Mouse (Mus musculus) MEL (cell line): ENCODE measurements around the gene Elmod3. TPM values are rescaled to one million over a fixed set of nuclear protein-coding genes. Genes with fewer than 3 reads are reported as not detected.

ENCODE experiments used
- DNase-seq: peaks from one replicate; pipeline ENCODE4 v3.0.0; 2011; ENCODE audit warnings: low read depth, low spot score
- H3K27ac ChIP-seq: 2 replicates; pipeline ENCODE4 v1.5.1; 2012; ENCODE audit warnings: low read depth, mild to moderate bottlenecking, control low read depth, low read length, moderate library complexity; ENCODE audit not compliant: control insufficient read depth
- H3K27me3 ChIP-seq, 2 experiments: fragments of 150-350 bp in 1 of 2; sonication (generic) in 1 of 2; 2 replicates each; pipeline ENCODE4 v1.6.1; 2012; ENCODE audit warnings: low read length in 2 of 2, mild to moderate bottlenecking in 2 of 2, improper control_type of control experiment in 1 of 2, moderate library complexity in 1 of 2; ENCODE audit not compliant: insufficient read depth in 2 of 2, control insufficient read depth in 1 of 2
- H3K36me3 ChIP-seq, 2 experiments: 2 replicates each; pipeline ENCODE4 v1.6.1; 2012 to 2014; ENCODE audit warnings: low read length in 2 of 2, improper control_type of control experiment in 1 of 2, inconsistent platforms in 1 of 2, mild to moderate bottlenecking in 1 of 2; ENCODE audit not compliant: insufficient read depth in 2 of 2, control insufficient read depth in 1 of 2
- H3K4me1 ChIP-seq, 2 experiments: fragments of 150-350 bp in 1 of 2; sonication (generic) in 1 of 2; 2 replicates each; pipeline ENCODE4 v1.6.1; 2012; ENCODE audit warnings: low read length in 2 of 2, improper control_type of control experiment in 1 of 2, mild to moderate bottlenecking in 1 of 2; ENCODE audit not compliant: insufficient read depth in 2 of 2, control insufficient read depth in 1 of 2
- H3K4me3 ChIP-seq, 2 experiments: fragments of 150-350 bp in 1 of 2; sonication (generic) in 1 of 2; 2 replicates each; pipeline ENCODE4 v1.5.1; 2012; ENCODE audit warnings: low read depth in 2 of 2, low read length in 2 of 2, mild to moderate bottlenecking in 2 of 2, moderate library complexity in 2 of 2, control low read depth in 1 of 2, improper control_type of control experiment in 1 of 2; ENCODE audit not compliant: control insufficient read depth in 1 of 2, insufficient read depth in 1 of 2
- H3K79me2 ChIP-seq: 2 replicates; pipeline ENCODE4 v1.6.1; 2012; ENCODE audit warnings: mild to moderate bottlenecking, low read length, moderate library complexity; ENCODE audit not compliant: control insufficient read depth, poor library complexity, insufficient read depth
- H3K9ac ChIP-seq: 2 replicates; pipeline ENCODE4 v1.6.1; 2012; ENCODE audit warnings: low read depth, mild to moderate bottlenecking, control low read depth, low read length, moderate library complexity; ENCODE audit not compliant: control insufficient read depth, poor library complexity, severe bottlenecking
- H3K9me3 ChIP-seq: fragments of 150-350 bp; sonication (generic); replicated peaks from 2 replicates; pipeline ENCODE4 v1.6.1; 2012; ENCODE audit warnings: mild to moderate bottlenecking, low read length, improper control_type of control experiment, moderate library complexity; ENCODE audit not compliant: insufficient read depth
- BHLHE40 ChIP-seq: IDR thresholded peaks from 2 replicates; pipeline ENCODE4 v1.6.1; 2012; ENCODE audit warnings: low read depth, mild to moderate bottlenecking, inconsistent platforms, low read length, improper control_type of control experiment, borderline replicate concordance
- CHD1 ChIP-seq: IDR thresholded peaks from 2 replicates; pipeline ENCODE4 v1.6.1; 2012; ENCODE audit warnings: low read depth, mild to moderate bottlenecking, inconsistent platforms, low read length, improper control_type of control experiment
- CHD2 ChIP-seq: IDR thresholded peaks from 2 replicates; pipeline ENCODE4 v1.6.1; 2011; ENCODE audit warnings: low read length, improper control_type of control experiment
- E2F4 ChIP-seq: IDR thresholded peaks from 2 replicates; pipeline ENCODE4 v1.6.1; 2011; ENCODE audit warnings: low read depth, low read length, improper control_type of control experiment, borderline replicate concordance
- ELF1 ChIP-seq: IDR thresholded peaks from 2 replicates; pipeline ENCODE4 v1.6.1; 2014; ENCODE audit warnings: low read depth, mild to moderate bottlenecking, inconsistent platforms, low read length, improper control_type of control experiment, moderate library complexity
- EP300 ChIP-seq, 2 experiments: IDR thresholded peaks; 2 replicates each; pipeline ENCODE4 v1.6.1; 2011; ENCODE audit warnings: improper control_type of control experiment in 2 of 2, low read length in 2 of 2, low read depth in 1 of 2, mild to moderate bottlenecking in 1 of 2
- GATA1 ChIP-seq: IDR thresholded peaks from 2 replicates; pipeline ENCODE4 v1.6.1; 2011; ENCODE audit warnings: low read depth, low read length, improper control_type of control experiment
- HCFC1 ChIP-seq: IDR thresholded peaks from 2 replicates; pipeline ENCODE4 v1.6.1; 2012; ENCODE audit warnings: low read depth, mild to moderate bottlenecking, inconsistent platforms, low read length, improper control_type of control experiment, moderate library complexity
- JUND ChIP-seq: IDR thresholded peaks from 2 replicates; pipeline ENCODE4 v1.6.1; 2011; ENCODE audit warnings: low read depth, mild to moderate bottlenecking, improper control_type of control experiment, low read length
- KAT2A ChIP-seq: conservative IDR thresholded peaks from 2 replicates; pipeline ENCODE4 v1.6.1; 2012; ENCODE audit warnings: low read depth, low read length, improper control_type of control experiment, inconsistent platforms
- MAFK ChIP-seq: IDR thresholded peaks from 2 replicates; pipeline ENCODE4 v1.6.1; 2011; ENCODE audit warnings: low read depth, mild to moderate bottlenecking, low read length, improper control_type of control experiment, borderline replicate concordance
- MAZ ChIP-seq: IDR thresholded peaks from 2 replicates; pipeline ENCODE4 v1.6.1; 2012; ENCODE audit warnings: low read depth, mild to moderate bottlenecking, inconsistent platforms, low read length, improper control_type of control experiment
- MEF2A ChIP-seq: IDR thresholded peaks from 2 replicates; pipeline ENCODE4 v1.6.1; 2014; ENCODE audit warnings: low read depth, mild to moderate bottlenecking, inconsistent platforms, low read length, improper control_type of control experiment; ENCODE audit not compliant: poor library complexity, insufficient replicate concordance, severe bottlenecking; ENCODE audit errors: extremely low read depth
- MXI1 ChIP-seq: IDR thresholded peaks from 2 replicates; pipeline ENCODE4 v1.6.1; 2011; ENCODE audit warnings: mild to moderate bottlenecking, low read depth, low read length, improper control_type of control experiment
- MYB ChIP-seq: IDR thresholded peaks from 2 replicates; pipeline ENCODE4 v1.6.1; 2011; ENCODE audit warnings: mild to moderate bottlenecking, low read depth, low read length, improper control_type of control experiment
- MYC ChIP-seq: IDR thresholded peaks from 2 replicates; pipeline ENCODE4 v1.6.1; 2011; ENCODE audit warnings: low read depth, mild to moderate bottlenecking, low read length, improper control_type of control experiment, moderate library complexity
- NELFE ChIP-seq: IDR thresholded peaks from 2 replicates; pipeline ENCODE4 v1.6.1; 2011; ENCODE audit warnings: low read depth, low read length, improper control_type of control experiment
- POLR2AphosphoS2 ChIP-seq: IDR thresholded peaks from 2 replicates; pipeline ENCODE4 v1.6.1; 2011; ENCODE audit warnings: low read length, improper control_type of control experiment
- RAD21 ChIP-seq: IDR thresholded peaks from 2 replicates; pipeline ENCODE4 v1.6.1; 2011; ENCODE audit warnings: mild to moderate bottlenecking, low read depth, low read length, improper control_type of control experiment
- TBP ChIP-seq: IDR thresholded peaks from 2 replicates; pipeline ENCODE4 v1.8.0; 2011; ENCODE audit warnings: low read depth, low read length, improper control_type of control experiment
- TCF12 ChIP-seq: IDR thresholded peaks from 2 replicates; pipeline ENCODE4 v1.6.1; 2014; ENCODE audit warnings: low read depth, mild to moderate bottlenecking, inconsistent platforms, low read length, improper control_type of control experiment, moderate library complexity
- UBTF ChIP-seq: IDR thresholded peaks from 2 replicates; pipeline ENCODE4 v1.6.1; 2012; ENCODE audit warnings: low read depth, mild to moderate bottlenecking, inconsistent platforms, low read length, improper control_type of control experiment, moderate library complexity, borderline replicate concordance; ENCODE audit not compliant: insufficient read depth
- USF2 ChIP-seq, 2 experiments: IDR thresholded peaks; 2 replicates each; pipeline ENCODE4 v1.6.1; 2011 to 2012; ENCODE audit warnings: improper control_type of control experiment in 2 of 2, low read length in 2 of 2, borderline replicate concordance in 1 of 2, inconsistent platforms in 1 of 2, low read depth in 1 of 2, mild to moderate bottlenecking in 1 of 2; ENCODE audit not compliant: insufficient read depth in 1 of 2
- ZC3H11A ChIP-seq: IDR thresholded peaks from 2 replicates; pipeline ENCODE4 v1.6.1; 2012; ENCODE audit warnings: low read depth, mild to moderate bottlenecking, inconsistent platforms, low read length, improper control_type of control experiment
- ZKSCAN1 ChIP-seq: IDR thresholded peaks from 2 replicates; pipeline ENCODE4 v1.6.1; 2012; ENCODE audit warnings: low read depth, mild to moderate bottlenecking, inconsistent platforms, low read length, improper control_type of control experiment, moderate library complexity
- ZNF384 ChIP-seq: IDR thresholded peaks from 2 replicates; pipeline ENCODE4 v1.6.1; 2012; ENCODE audit warnings: low read depth, mild to moderate bottlenecking, inconsistent platforms, low read length, improper control_type of control experiment
- polyA plus RNA-seq, 2 experiments: library from polyadenylated mRNA; stranded (reverse) in 1 of 2; unstranded in 1 of 2; fragments of >175 nt in 1 of 2; fragments of >200 nt in 1 of 2; gene quantifications; 2 replicates each; pipeline versions ENCODE4 v1.2.1 to v1.2.4; 2012; ENCODE audit warnings: low replicate concordance in 2 of 2, low read depth in 1 of 2; ENCODE audit not compliant: insufficient read length in 2 of 2, insufficient read depth in 1 of 2, missing spikeins in 1 of 2
- total RNA-seq: library from RNA; depleted of rRNA; stranded (reverse); fragments of 300-350 nt; gene quantifications from 2 replicates; pipeline ENCODE4 v1.2.3, GENCODE M21; 2012

The Elmod3 gene
- total and polyA plus RNA-seq, 3 experiments, result 4.2 to 14.1 TPM; not detected in 1

GRCm38 (mm10) chr6:72522288-72522687 lies 75.9 kb downstream of the Elmod3 start:
- no peak overlapping the region for H3K27ac ChIP-seq
- H3K27me3 ChIP-seq, result no peaks in the 10 kb centered on the region
- H3K9ac ChIP-seq, result no peak overlapping the region
- peaks cover 0 to 4% of the 10 kb centered on the region in 2 experiments; a peak in 2 of 4 replicates for H3K36me3 ChIP-seq
- no peaks in the 10 kb centered on the region for H3K9me3 ChIP-seq
- no peak overlapping the region for H3K4me3 ChIP-seq
- TF ChIP-seq MEF2A (no peak), MYC (no peak), HCFC1 (no peak), ZNF384 (no peak), USF2 (IDR thresholded peaks at IDR 0.05; ENCODE audit: borderline replicate concordance in 1 of 2, insufficient read depth in 1 of 2, low read depth in 1 of 2, low read length in 2 of 2) (no peak), MAZ (no peak), POLR2AphosphoS2 (no peak), BHLHE40 (no peak), MYB (no peak), ELF1 (no peak), CHD2 (no peak), KAT2A (no peak), GATA1 (no peak), ZC3H11A (no peak), CHD1 (no peak), JUND (no peak)
- H3K4me1 ChIP-seq, result peaks cover 7 to 14% of the 10 kb centered on the region in 2 experiments
- DNase-seq, result no peak
- no peaks in the 10 kb centered on the region for H3K79me2 ChIP-seq

GRCm38 (mm10) chr6:72521607-72522006 lies 76.6 kb downstream of the Elmod3 start, which contains the start of gene Sh2d6:
Gene Sh2d6, minus strand, starts transcription at chr6:72521707.
- Histone ChIP-seq H3K9me3 (no peaks in the 10 kb centered on the region), H3K4me3 (no peak within 1 kb of the TSS)
- no peak for DNase-seq
- TF ChIP-seq USF2 (IDR thresholded peaks at IDR 0.05; ENCODE audit: borderline replicate concordance in 1 of 2, insufficient read depth in 1 of 2, low read depth in 1 of 2, low read length in 2 of 2) (no peak), MEF2A (no peak), HCFC1 (no peak), TBP (no peak), MXI1 (no peak), NELFE (no peak), GATA1 (no peak), BHLHE40 (no peak), MYB (no peak), KAT2A (no peak), EP300 (IDR thresholded peaks at IDR 0.05; ENCODE audit: low read depth in 1 of 2, low read length in 2 of 2) (no peak), ZKSCAN1 (no peak), UBTF (no peak), ZNF384 (no peak), MAFK (no peak), E2F4 (no peak), TCF12 (no peak), RAD21 (no peak)
- TF ChIP-seq, all 39 proteins: peak for 0
- H3K36me3 ChIP-seq, result peaks cover 0 to 2% of the 10 kb centered on the region in 2 experiments; a peak in 1 of 4 replicates
- peaks cover 7% of the 10 kb centered on the region in 2 experiments; a peak in 3 of 4 replicates for H3K4me1 ChIP-seq
- H3K27ac ChIP-seq, result no peak within 1 kb of the TSS
- no peaks in the 10 kb centered on the region for H3K79me2 ChIP-seq
- no peak within 1 kb of the TSS for H3K9ac ChIP-seq
- no peaks in the 10 kb centered on the region for H3K27me3 ChIP-seq
